Comparison of ENCODE assay signal across 10 mouse cellular contexts in genomic region chr3:105047616-105048015, GRCm38 (mm10). TPM values are rescaled to one million over a fixed set of nuclear protein-coding genes. Genes with fewer than 3 reads are reported as not detected.
A peak's percentile ranks its signal among the peaks of the same experiment; 100 is the strongest.
DNase-seq lines count a peak whose midpoint lies in the region; ATAC-seq and TF ChIP-seq lines count a peak whose summit lies in the region.
"Had no signal": no experiment of that assay in that cellular context is flagged by ENCODE, and none has a peak within 500 bp of the region (broad histone marks: within the 10 kb centered on the region; RNA-seq: fewer than 3 reads in every experiment).

No protein-coding gene starts in this region.

- peaks cover 52% of the 10 kb centered on the region for H3K4me1 ChIP-seq in bone marrow macrophage, adult 2 months (ENCODE audit: control insufficient read depth, insufficient read depth, low read length)
- H3K4me1 ChIP-seq in heart, embryonic 11.5 days (ENCODE audit: control insufficient read depth, insufficient read depth, low read length), result peaks cover 66% of the 10 kb centered on the region

- H3K9ac ChIP-seq in heart, embryonic 11.5 days (ENCODE audit: low read depth, low read length), result peak overlapping the region; percentile 49; the same call in 1 of the 2 replicates
- H3K9ac ChIP-seq: lung, embryonic 15.5 days had no signal

- H3K36me3 ChIP-seq in heart, embryonic 11.5 days (ENCODE audit: control insufficient read depth, insufficient read depth, low read length), result no peaks in the 10 kb centered on the region
- H3K36me3 ChIP-seq: lung, embryonic 15.5 days had no signal

- H3K9me3 ChIP-seq in heart, embryonic 11.5 days (replicated peaks; ENCODE audit: control insufficient read depth, low read length), result no peaks in the 10 kb centered on the region
- H3K9me3 ChIP-seq: lung, embryonic 15.5 days had no signal

- H3K27ac ChIP-seq in bone marrow macrophage, adult 2 months (ENCODE audit: insufficient read depth, low read depth, low read length), result peak overlapping the region; percentile 99
- peak overlapping the region; percentile 77 for H3K27ac ChIP-seq in heart, embryonic 11.5 days (ENCODE audit: low read depth, low read length)
- H3K27ac ChIP-seq: lung, embryonic 15.5 days had no signal

- peak overlapping the region; percentile 50 for H3K4me3 ChIP-seq in bone marrow macrophage, adult 2 months (ENCODE audit: insufficient read depth, low read length)
- no peak overlapping the region; the same call in 1 of the 2 replicates for H3K4me3 ChIP-seq in heart, embryonic 11.5 days (ENCODE audit: low read depth, low read length)
- H3K4me3 ChIP-seq: erythroblast, embryonic 14.5 days; lung, embryonic 15.5 days had no signal

- peak overlapping the region; percentile 56 for H3K4me2 ChIP-seq in heart, embryonic 11.5 days
- H3K4me2 ChIP-seq: lung, embryonic 15.5 days had no signal

- H3K27me3 ChIP-seq in heart, embryonic 11.5 days (ENCODE audit: control insufficient read depth, insufficient read depth, low read length), result no peaks in the 10 kb centered on the region
- H3K27me3 ChIP-seq: lung, embryonic 15.5 days had no signal

- intact Hi-C loops in left cerebral cortex, postnatal 14 days (cut with DNase I), result no loop called here
- intact Hi-C loops in left cerebral cortex, postnatal 4 days (cut with DNase I), result no loop called here

- WGBS in heart, embryonic 11.5 days (ENCODE audit: insufficient replicate concordance), result 19% methylated on average over 8 of the region's 8 CpGs

- no peak for TF ChIP-seq POLR2A in bone marrow macrophage, adult 2 months (IDR thresholded peaks at IDR 0.05; ENCODE audit: borderline replicate concordance, low read depth, low read length)

- ATAC-seq in heart, embryonic 11.5 days (replicated peaks; ENCODE audit: insufficient number of reproducible peaks, low FRiP score, low TSS enrichment), result no peak

- no peak for TF ChIP-seq CTCF in bone marrow macrophage, adult 2 months (IDR thresholded peaks at IDR 0.05; ENCODE audit: low read depth, low read length)

- peak; percentile 38 to 58 for DNase-seq in left cerebral cortex, postnatal 14 days (ENCODE audit: low spot score in 2 of 2)
- DNase-seq in left cerebral cortex, postnatal 4 days, result no peak
- peak; percentile 75 to 80 for DNase-seq in lung, adult 18-20 months
- no peak for DNase-seq in thymus, postnatal 14 days
- DNase-seq in yolk sac, embryonic 10.5 days (ENCODE audit: low spot score), result no peak
- no peak for DNase-seq in B cell, adult 2 months

RNA-seq across cellular contexts. Expression of gene Cttnbp2nl, which starts 5.3 kb away (rescaled TPM):
- 10 to 100 TPM; 28.3 to 31.0 TPM for total RNA-seq in left cerebral cortex, postnatal 14 days (2021)
- 10 to 100 TPM; 62.4 to 75.7 TPM for total RNA-seq in left cerebral cortex, postnatal 4 days (2021)
- polyA plus RNA-seq in bone marrow macrophage, adult 2 months (2012; ENCODE audit: insufficient read depth, insufficient read length, missing spikeins), result 94.8 and 127 TPM in 2 replicates
- 26.1 and 35.7 TPM in 2 replicates for polyA plus RNA-seq in heart, embryonic 11.5 days (2014; fragmentation: Nextera tagmentation; extraction: Ambion mirVana)

RNA-seq across cellular contexts. Expression of gene 4930564D02Rik, which starts 19.0 kb away (rescaled TPM):
- not detected for total RNA-seq in left cerebral cortex, postnatal 14 days (2021)
- total RNA-seq in left cerebral cortex, postnatal 4 days (2021), result not detected
- polyA plus RNA-seq in bone marrow macrophage, adult 2 months (2012; ENCODE audit: insufficient read depth, insufficient read length, missing spikeins), result not detected in 2 replicates
- polyA plus RNA-seq in heart, embryonic 11.5 days (2014; fragmentation: Nextera tagmentation; extraction: Ambion mirVana), result not detected in 2 replicates
- polyA plus RNA-seq: erythroblast, embryonic 14.5 days; lung, embryonic 15.5 days had no signal

Comparison
In these comparisons a context has a peak if more than half of its experiments do, and no peak if none do; other contexts are left out.
1. DNase-seq: peak in left cerebral cortex, postnatal 14 days (2 of 2) and lung, adult 18-20 months (2 of 2); none in left cerebral cortex, postnatal 4 days (single experiment), thymus, postnatal 14 days (single experiment), yolk sac, embryonic 10.5 days (single experiment) and B cell, adult 2 months (0 of 2).